Mouse (Mus musculus) CH12.LX (cell line): ENCODE measurements around the gene Dynlt1a.
"Not testable (repeated sequence)": the region's sequence is repeated elsewhere in the genome, so short reads cannot be mapped to it uniquely, and the experiment has no call there.

Experiments
- CTCF ChIP-seq, 2 experiments: IDR thresholded peaks in 1 of 2; conservative IDR thresholded peaks in 1 of 2; 2 replicates each; pipeline ENCODE4 v1.5.1; 2011 to 2012; ENCODE audit warnings: low read depth in 2 of 2, low read length in 2 of 2, improper control_type of control experiment in 1 of 2, inconsistent platforms in 1 of 2, mild to moderate bottlenecking in 1 of 2, moderate library complexity in 1 of 2
- EP300 ChIP-seq: IDR thresholded peaks from 2 replicates; pipeline ENCODE4 v1.6.1; 2011; ENCODE audit warnings: low read length, improper control_type of control experiment
- MXI1 ChIP-seq: IDR thresholded peaks from 2 replicates; pipeline ENCODE4 v1.6.1; 2011; ENCODE audit warnings: mild to moderate bottlenecking, low read depth, low read length, improper control_type of control experiment
- POLR2A ChIP-seq: IDR thresholded peaks from 2 replicates; pipeline ENCODE4 v1.6.1; 2011; ENCODE audit warnings: low read depth, mild to moderate bottlenecking, improper control_type of control experiment, low read length
- POLR2AphosphoS2 ChIP-seq: IDR thresholded peaks from 2 replicates; pipeline ENCODE4 v1.6.1; 2011; ENCODE audit warnings: low read depth, low read length, improper control_type of control experiment
- ZMIZ1 ChIP-seq: IDR thresholded peaks from 2 replicates; pipeline ENCODE4 v1.6.1; 2012; ENCODE audit warnings: low read depth, mild to moderate bottlenecking, inconsistent platforms, low read length, improper control_type of control experiment

DNA sequence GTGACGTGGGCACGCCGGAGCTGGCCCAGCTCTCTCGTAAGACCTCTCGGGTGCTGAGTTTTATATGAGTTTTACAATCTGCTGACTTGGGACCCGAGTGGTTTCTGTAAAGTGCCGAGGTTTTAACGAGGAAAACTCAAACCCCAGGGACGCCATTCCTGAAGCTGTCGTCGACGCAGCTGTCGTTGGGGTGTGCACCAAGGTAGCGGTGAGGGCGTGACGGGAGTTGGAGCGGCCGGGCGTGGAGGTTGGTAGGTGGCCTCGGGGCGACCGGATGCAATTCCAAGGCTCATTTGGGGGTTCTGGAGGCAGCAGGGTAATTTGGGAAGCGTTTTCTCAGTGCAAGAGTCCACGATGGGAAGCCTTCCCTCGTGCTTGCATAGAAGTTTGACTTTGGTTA lies 46.5 kb downstream of the Dynlt1a start:
- not testable (repeated sequence) for TF ChIP-seq ZMIZ1; MXI1; POLR2A; CTCF (conservative IDR thresholded peaks at IDR 0.05 in 1 of 2, IDR thresholded peaks at IDR 0.05 in 1 of 2; ENCODE audit: low read depth in 2 of 2, low read length in 2 of 2); EP300; POLR2AphosphoS2
